Mouse (Mus musculus) lung, embryonic 14.5 days (tissue): Measurements from ENCODE around the gene Gm45208. TPM values are rescaled to one million over a fixed set of nuclear protein-coding genes. Genes with fewer than 3 reads are reported as not detected.
"Not testable (repeated sequence)": the region's sequence is repeated elsewhere in the genome, so short reads cannot be mapped to it uniquely, and the experiment has no call there.

Experiments
- ATAC-seq: fragments of 200-750 bp; cut with Nextera tagmentation; 2 replicates; pipeline ENCODE4 v1.8.0; 2017; ENCODE audit warnings: mild to moderate bottlenecking, moderate TSS enrichment, moderate library complexity; ENCODE audit not compliant: insufficient read depth
- DNase-seq: peaks from one replicate; pipeline ENCODE4 v3.0.0-alpha.2; 2015
- H3K27ac ChIP-seq: fragments of 300-500 bp; sonication (generic); 2 replicates; pipeline ENCODE4 v1.5.1; 2014; ENCODE audit warnings: low read depth, mild to moderate bottlenecking, moderate library complexity
- H3K27me3 ChIP-seq: fragments of 300-500 bp; sonication (generic); 2 replicates; pipeline ENCODE4 v1.6.1; 2014; ENCODE audit warnings: low read length, control low read depth; ENCODE audit not compliant: insufficient read depth
- H3K36me3 ChIP-seq: fragments of 300-500 bp; sonication (generic); 2 replicates; pipeline ENCODE4 v1.6.1; 2014; ENCODE audit warnings: control low read depth; ENCODE audit not compliant: insufficient read depth
- H3K4me1 ChIP-seq: fragments of 300-500 bp; sonication (generic); 2 replicates; pipeline ENCODE4 v1.6.1; 2014; ENCODE audit warnings: antibody characterized with exemption, control low read depth; ENCODE audit not compliant: insufficient read depth
- H3K4me2 ChIP-seq: fragments of 300-500 bp; sonication (generic); 2 replicates; pipeline ENCODE4 v1.6.1; 2014; ENCODE audit warnings: mild to moderate bottlenecking
- H3K4me3 ChIP-seq: fragments of 300-500 bp; sonication (generic); 2 replicates; pipeline ENCODE4 v1.5.1; 2014; ENCODE audit warnings: low read depth, low read length
- H3K9ac ChIP-seq: fragments of 300-500 bp; sonication (generic); 2 replicates; pipeline ENCODE4 v1.6.1; 2014
- H3K9me3 ChIP-seq: fragments of 300-500 bp; sonication (generic); 2 replicates; pipeline ENCODE4 v1.6.1; 2016; ENCODE audit warnings: low read depth, low read length, control low read depth
- CTCF ChIP-seq: IDR thresholded peaks from 2 replicates; pipeline ENCODE4 v1.5.1; 2016; ENCODE audit warnings: antibody characterized with exemption, low read depth
- WGBS: fragments of 180-500 bp; shearing (Covaris S2); extraction: QIAGEN DNeasy Blood & Tissue Kit; methylation state at CpG from one replicate; pipeline ENCODE4 v1.1.7; 2014; 5-methylcytosine and 5-hydroxymethylcytosine counted together
- polyA plus RNA-seq: library from polyadenylated mRNA; unstranded; fragments of >200 nt; fragmentation: Nextera tagmentation; extraction: Ambion mirVana; gene quantifications from 2 replicates; pipeline ENCODE4 v1.2.1, GENCODE M21; 2014

Gm45208 gene
- polyA plus RNA-seq, 1 experiment from 2014 or later = 0.49 TPM

- Histone ChIP-seq H3K4me2 (peak within 1 kb of the TSS; percentile 67), H3K36me3 (peaks cover 10% of the 10 kb centered on the region; the same call in 1 of the 2 replicates), H3K9ac (peak within 1 kb of the TSS; percentile 64), H3K27ac (peak within 1 kb of the TSS; percentile 36; the same call in 1 of the 2 replicates), H3K4me3 (peak within 1 kb of the TSS; percentile 56), H3K4me1 (no peaks in the 10 kb centered on the region), H3K9me3 (no peaks in the 10 kb centered on the region), H3K27me3 (no peaks in the 10 kb centered on the region)
- ATAC-seq = peak; percentile 97
- TF ChIP-seq CTCF = no peak
- DNase-seq = peak; percentile 94
- WGBS = 3% methylated on average over 33 of the region's 33 CpGs
These were observed 25.1 kb upstream of the Gm45208 start, which contains the start of gene Gpkow for GRCm38 (mm10) chrX:7696954-7697381. Gene Gpkow, plus strand, starts transcription at chrX:7697131.

- H3K9ac ChIP-seq, H3K9me3 ChIP-seq, H3K36me3 ChIP-seq, H3K4me1 ChIP-seq, H3K27me3 ChIP-seq, ATAC-seq, DNase-seq: not testable (repeated sequence)
- peak overlapping the region; percentile 32 for H3K4me3 ChIP-seq
- 0 out of 2 replicates have a peak overlapping the region, but pooled peaks have one; percentile 33 for H3K27ac ChIP-seq
- peak overlapping the region; percentile 61 for H3K4me2 ChIP-seq
- WGBS = 15% methylated on average over 5 of the region's 12 CpGs
These were observed 8.3 kb upstream of the Gm45208 start for GRCm38 (mm10) chrX:7713764-7714134.

- DNase-seq = peak; percentile 95
- H3K9me3 ChIP-seq, H3K9ac ChIP-seq, H3K36me3 ChIP-seq, H3K4me1 ChIP-seq, H3K27me3 ChIP-seq: not testable (repeated sequence)
- Histone ChIP-seq H3K27ac (0 out of 2 replicates have a peak within 1 kb of the TSS, but pooled peaks have one; percentile 33), H3K4me2 (peak within 1 kb of the TSS; percentile 61), H3K4me3 (peak within 1 kb of the TSS; percentile 32)
- WGBS = 10% methylated on average over 34 of the region's 60 CpGs
- ATAC-seq = peak; percentile 97
These were observed 7.7 kb upstream of the Gm45208 start, which contains the start of gene Wdr45 for GRCm38 (mm10) chrX:7714135-7714899. Gene Wdr45, plus strand, starts transcription at chrX:7714333.

GRCm38 (mm10) chrX:7716058-7716457 lies 6.0 kb upstream of the Gm45208 start:
- DNase-seq, H3K27ac ChIP-seq, H3K4me1 ChIP-seq, H3K9me3 ChIP-seq, H3K36me3 ChIP-seq, H3K4me2 ChIP-seq, H3K4me3 ChIP-seq, ATAC-seq, H3K9ac ChIP-seq, H3K27me3 ChIP-seq: not testable (repeated sequence)
- 50% methylated on average over 1 of the region's 1 CpGs for WGBS

GRCm38 (mm10) chrX:7722282-7722611 lies 202 bp downstream of the Gm45208 start:
- Histone ChIP-seq H3K9ac (peak overlapping the region; percentile 65), H3K4me2 (peak overlapping the region; percentile 65), H3K9me3 (no peaks in the 10 kb centered on the region), H3K36me3 (peaks cover 24% of the 10 kb centered on the region; the same call in 1 of the 2 replicates), H3K27ac (peak overlapping the region; percentile 95), H3K27me3 (no peaks in the 10 kb centered on the region), H3K4me1 (no peaks in the 10 kb centered on the region), H3K4me3 (peak overlapping the region; percentile 52)
- no peak for TF ChIP-seq CTCF
- 27% methylated on average over 11 of the region's 11 CpGs for WGBS
- ATAC-seq = no peak
- DNase-seq = no peak

- no peak for TF ChIP-seq CTCF
- H3K9ac ChIP-seq = peak overlapping the region; percentile 65
- peaks cover 25% of the 10 kb centered on the region; the same call in 1 of the 2 replicates for H3K36me3 ChIP-seq
- ATAC-seq (no peak), DNase-seq (no peak)
- 14% methylated on average over 4 of the region's 4 CpGs for WGBS
- peak overlapping the region; percentile 52 for H3K4me3 ChIP-seq
- H3K4me1 ChIP-seq = no peaks in the 10 kb centered on the region
- peak overlapping the region; percentile 65 for H3K4me2 ChIP-seq
- no peaks in the 10 kb centered on the region for H3K27me3 ChIP-seq
- no peaks in the 10 kb centered on the region for H3K9me3 ChIP-seq
- H3K27ac ChIP-seq = peak overlapping the region; percentile 95; the same call in 1 of the 2 replicates
These were observed 646 bp downstream of the Gm45208 start for GRCm38 (mm10) chrX:7722691-7723090.

GRCm38 (mm10) chrX:7724135-7724534 lies 2.1 kb downstream of the Gm45208 start:
- H3K36me3 ChIP-seq = peaks cover 25% of the 10 kb centered on the region; the same call in 1 of the 2 replicates
- TF ChIP-seq CTCF = no peak
- no peak overlapping the region for H3K9ac ChIP-seq
- no peak overlapping the region; the same call in 1 of the 2 replicates for H3K4me2 ChIP-seq
- no peaks in the 10 kb centered on the region for H3K4me1 ChIP-seq
- no peaks in the 10 kb centered on the region for H3K27me3 ChIP-seq
- no peak for DNase-seq
- WGBS = 78% methylated on average over 7 of the region's 7 CpGs
- H3K27ac ChIP-seq = no peak overlapping the region
- H3K9me3 ChIP-seq = no peaks in the 10 kb centered on the region
- ATAC-seq = no peak
- H3K4me3 ChIP-seq = no peak overlapping the region
